Mouse (Mus musculus) lung, postnatal 14 days (tissue): Measurements from ENCODE around the gene Nub1.

Experiments used
- DNase-seq: peaks from one replicate; pipeline ENCODE4 v3.0.0; 2021

Gene Nub1

GRCm38 (mm10) chr5:24747533-24747932 lies 62.2 kb downstream of the Nub1 start:
- no peak for DNase-seq

- DNase-seq, result no peak
Measured at GRCm38 (mm10) chr5:24749731-24750130, 64.4 kb downstream of the Nub1 start.

- peak; percentile 92 for DNase-seq
Measured at GRCm38 (mm10) chr5:24750321-24751304, 65.3 kb downstream of the Nub1 start.

GRCm38 (mm10) chr5:24751305-24752174 lies 66.2 kb downstream of the Nub1 start:
- DNase-seq, result peak; percentile 65

- no peak for DNase-seq
Measured at GRCm38 (mm10) chr5:24752175-24752498, 66.8 kb downstream of the Nub1 start.

GRCm38 (mm10) chr5:24756931-24757330 lies 71.6 kb downstream of the Nub1 start:
- DNase-seq, result no peak

GRCm38 (mm10) chr5:24757816-24758215 lies 72.5 kb downstream of the Nub1 start, which contains the start of gene Crygn:
Gene Crygn (minus strand): TSS chr5:24758008.
- DNase-seq, result no peak
